In genomic region chr9:110457926-110458325, GRCm38 (mm10) we compare ENCODE assay signal across 30 mouse cellular contexts. TPM values are rescaled to one million over a fixed set of nuclear protein-coding genes. Genes with fewer than 3 reads are reported as not detected.
DNase-seq lines count a peak whose midpoint lies in the region; ATAC-seq and TF ChIP-seq lines count a peak whose summit lies in the region.
"Had no signal": no experiment of that assay in that cellular context is flagged by ENCODE, and none has a peak within 500 bp of the region (broad histone marks: within the 10 kb centered on the region; RNA-seq: fewer than 3 reads in every experiment).

No protein-coding gene starts in this region.

- TF ChIP-seq POLR2A in spleen, adult 2 months (IDR thresholded peaks at IDR 0.05; ENCODE audit: low read depth, low read length) = no peak

- peak overlapping the region; percentile 86 for H3K27ac ChIP-seq in spleen, adult 2 months (ENCODE audit: insufficient read depth, low read length)
- H3K27ac ChIP-seq: embryonic facial prominence, embryonic 10.5 days; embryonic facial prominence, embryonic 13.5 days; forebrain, embryonic 12.5 days; forebrain, embryonic 15.5 days; hindbrain, embryonic 10.5 days; hindbrain, embryonic 13.5 days had no signal

- DNase-seq in spleen, adult 2 months (ENCODE audit: low read depth in 1 of 2, low spot score in 2 of 2) = no peak
- DNase-seq in spleen, adult 18-20 months = no peak
- peak; percentile 57 for DNase-seq in naive thymus-derived CD4-positive, alpha-beta T cell, adult 2 months (ENCODE audit: low read depth)
- DNase-seq in splenic B cell, adult 2 months (ENCODE audit: low read depth, low spot score) = peak; percentile 41
- no peak for DNase-seq in embryo, embryonic 10.5 days (ENCODE audit: low spot score)
- no peak for DNase-seq in cerebellum, postnatal 25 days
- DNase-seq: adrenal gland, postnatal 10 days; B cell, adult 2 months; cerebellum, adult 11-12 months; cerebellum, adult 8-10 months; cerebellum, postnatal 10 days; embryo, embryonic 11 days; gastrocnemius, postnatal 25 days; heart, adult 18-20 months; heart, postnatal 10 days; heart, postnatal 36 days; kidney, adult 2 months had no signal

- no peak for TF ChIP-seq CTCF in spleen, adult 2 months (IDR thresholded peaks at IDR 0.05; ENCODE audit: extremely low read depth, insufficient read depth, insufficient read length, insufficient replicate concordance)

- H3K36me3 ChIP-seq in spleen, adult 2 months (ENCODE audit: control insufficient read depth, insufficient read depth, low read length) = no peaks in the 10 kb centered on the region
- H3K36me3 ChIP-seq in splenic B cell, adult 2 months (ENCODE audit: control insufficient read depth, insufficient read depth, low read length, poor library complexity, severe bottlenecking) = no peaks in the 10 kb centered on the region
- H3K36me3 ChIP-seq: heart, embryonic 15.5 days had no signal

- H3K4me1 ChIP-seq in spleen, adult 2 months (ENCODE audit: control insufficient read depth, insufficient read depth, insufficient read length) = peaks cover 34% of the 10 kb centered on the region; the same call in 1 of the 2 replicates
- H3K4me1 ChIP-seq: embryonic facial prominence, embryonic 10.5 days; embryonic facial prominence, embryonic 13.5 days; forebrain, embryonic 12.5 days; forebrain, embryonic 15.5 days; hindbrain, embryonic 10.5 days; hindbrain, embryonic 13.5 days had no signal

- ATAC-seq in activated CD4-positive, CD25-positive, alpha-beta regulatory T cell, adult 4 months = peak; percentile 40
- ATAC-seq in frontal cortex, adult (ENCODE audit: low TSS enrichment) = no peak
- ATAC-seq: forebrain, embryonic 15.5 days; hindbrain, embryonic 16.5 days; intestine, postnatal 0 days had no signal

- H3K27me3 ChIP-seq in spleen, adult 2 months (ENCODE audit: control insufficient read depth, insufficient read depth, low read length) = no peaks in the 10 kb centered on the region
- H3K27me3 ChIP-seq in splenic B cell, adult 2 months (ENCODE audit: control insufficient read depth, insufficient read depth, low read length, poor library complexity, severe bottlenecking) = no peaks in the 10 kb centered on the region
- H3K27me3 ChIP-seq: embryonic facial prominence, embryonic 13.5 days; forebrain, embryonic 12.5 days; forebrain, embryonic 15.5 days; heart, embryonic 12.5 days; heart, embryonic 15.5 days; hindbrain, embryonic 13.5 days had no signal

- 32% methylated on average over 3 of the region's 3 CpGs for WGBS in spleen, adult 2 months

- no peak overlapping the region for H3K4me3 ChIP-seq in spleen, adult 2 months (ENCODE audit: extremely low read depth, insufficient read depth, insufficient read length)
- H3K4me3 ChIP-seq: embryonic facial prominence, embryonic 10.5 days; embryonic facial prominence, embryonic 13.5 days; erythroblast, embryonic 14.5 days; forebrain, embryonic 12.5 days; forebrain, embryonic 15.5 days; heart, embryonic 12.5 days; heart, embryonic 15.5 days; hindbrain, embryonic 10.5 days; hindbrain, embryonic 13.5 days had no signal

RNA-seq across cellular contexts. Expression of gene Klhl18, which starts 18.6 kb away (rescaled TPM):
- polyA plus RNA-seq in spleen, adult 2 months (2012; rRNA removed) = 22.5 and 23.1 TPM in 2 replicates
- 10 to 100 TPM in 1 of 2 experiments, 1 to 10 TPM in 1; 9.3 to 11.2 TPM for polyA plus RNA-seq in activated CD4-positive, CD25-positive, alpha-beta regulatory T cell, adult 4 months (2017; shearing (Covaris generic))

RNA-seq across cellular contexts. Expression of gene Kif9, which starts 18.8 kb away (rescaled TPM):
- 1.3 and 2.1 TPM in 2 replicates for polyA plus RNA-seq in spleen, adult 2 months (2012; rRNA removed)
- under 1 TPM; 0.38 to 0.46 TPM for polyA plus RNA-seq in activated CD4-positive, CD25-positive, alpha-beta regulatory T cell, adult 4 months (2017; shearing (Covaris generic))
- polyA plus RNA-seq: erythroblast, embryonic 14.5 days had no signal

RNA-seq across cellular contexts. Expression of gene Ngp, which starts 38.4 kb away (rescaled TPM):
- polyA plus RNA-seq in spleen, adult 2 months (2012; rRNA removed) = 54.9 and 71.8 TPM in 2 replicates
- polyA plus RNA-seq in activated CD4-positive, CD25-positive, alpha-beta regulatory T cell, adult 4 months (2017; shearing (Covaris generic)) = not detected
- polyA plus RNA-seq: embryonic facial prominence, embryonic 10.5 days; hindbrain, embryonic 10.5 days had no signal

RNA-seq across cellular contexts. Expression of gene Ptpn23, which starts 49.9 kb away (rescaled TPM):
- polyA plus RNA-seq in spleen, adult 2 months (2012; rRNA removed) = 35.8 and 35.9 TPM in 2 replicates
- polyA plus RNA-seq in activated CD4-positive, CD25-positive, alpha-beta regulatory T cell, adult 4 months (2017; shearing (Covaris generic)) = 1 to 10 TPM; 5.4 TPM

Comparison
In these comparisons a context has a peak if more than half of its experiments do, and no peak if none do; other contexts are left out.
1. DNase-seq: peak in naive thymus-derived CD4-positive, alpha-beta T cell, adult 2 months (single experiment) and splenic B cell, adult 2 months (single experiment); none in spleen, adult 2 months (0 of 2), spleen, adult 18-20 months (0 of 2), embryo, embryonic 10.5 days (single experiment) and cerebellum, postnatal 25 days (0 of 2).
2. RNA of gene Ngp, which starts 38.4 kb away (polyA plus RNA-seq): 54.9 to 71.8 TPM in spleen, adult 2 months; not detected in activated CD4-positive, CD25-positive, alpha-beta regulatory T cell, adult 4 months; every median in the first group is over 10 times any median in the second.